Mouse (Mus musculus) thymus, postnatal 14 days (tissue): ENCODE results near the gene Mpv17l2.

ENCODE experiments used
- DNase-seq: peaks from one replicate; pipeline ENCODE4 v3.0.0; 2021

Gene Mpv17l2

GRCm38 (mm10) chr8:70765838-70766570 is 5.3 kb upstream of the Mpv17l2 start:
- DNase-seq, result peak; percentile 80

GRCm38 (mm10) chr8:70765329-70765728 is 4.6 kb upstream of the Mpv17l2 start:
- no peak for DNase-seq

- DNase-seq, result no peak
Observed at GRCm38 (mm10) chr8:70764676-70765075, 3.9 kb upstream of the Mpv17l2 start.

- no peak for DNase-seq
Observed at GRCm38 (mm10) chr8:70764026-70764425, 3.3 kb upstream of the Mpv17l2 start.

- DNase-seq, result peak; percentile 84
Observed at GRCm38 (mm10) chr8:70763354-70763753, 2.6 kb upstream of the Mpv17l2 start.

GRCm38 (mm10) chr8:70762118-70762517 is 1.4 kb upstream of the Mpv17l2 start:
- DNase-seq, result no peak

GRCm38 (mm10) chr8:70760350-70760749 is 396 bp downstream of the Mpv17l2 start:
- DNase-seq, result peak; percentile 54

- DNase-seq, result peak; percentile 7
Observed at GRCm38 (mm10) chr8:70758616-70759561, 1.9 kb downstream of the Mpv17l2 start.

- no peak for DNase-seq
Observed at GRCm38 (mm10) chr8:70758308-70758615, 2.5 kb downstream of the Mpv17l2 start.

- peak; percentile 36 for DNase-seq
Observed at GRCm38 (mm10) chr8:70757523-70758307, 3.0 kb downstream of the Mpv17l2 start.

- no peak for DNase-seq
Observed at GRCm38 (mm10) chr8:70756476-70757040, 4.2 kb downstream of the Mpv17l2 start.

- peak; percentile 4 for DNase-seq
Observed at GRCm38 (mm10) chr8:70755661-70756475, 4.9 kb downstream of the Mpv17l2 start.

- DNase-seq, result peak; percentile 66
Observed at GRCm38 (mm10) chr8:70754871-70755660, 5.7 kb downstream of the Mpv17l2 start.

GRCm38 (mm10) chr8:70754043-70754870 is 6.5 kb downstream of the Mpv17l2 start, which contains the start of gene Rab3a:
Rab3a (plus strand) TSS chr8:70754679.
- peak; percentile 96 for DNase-seq

- peak; percentile 69 for DNase-seq
Observed at GRCm38 (mm10) chr8:70753151-70753550, 7.6 kb downstream of the Mpv17l2 start.

GRCm38 (mm10) chr8:70752000-70752764 is 8.6 kb downstream of the Mpv17l2 start:
- DNase-seq, result peak; percentile 82

- no peak for DNase-seq
Observed at GRCm38 (mm10) chr8:70750128-70750680, 10.5 kb downstream of the Mpv17l2 start.

GRCm38 (mm10) chr8:70749097-70749674 is 11.6 kb downstream of the Mpv17l2 start:
- peak; percentile 3 for DNase-seq
